Mouse (Mus musculus): ENCODE data around the gene Cchcr1.
"Not testable (repeated sequence)": the region's sequence is repeated elsewhere in the genome, so short reads cannot be mapped to it uniquely, and the experiment has no call there.

Gene Cchcr1

GRCm38 (mm10) chr17:35516652-35517500, at the start of gene Cchcr1, which contains the start of gene Tcf19:
TSS of gene Cchcr1 (plus strand) at chr17:35517100.
TSS of gene Tcf19 (minus strand) at chr17:35516824.
- DNase-seq = peak; percentile 98

GRCm38 (mm10) chr17:35468936-35469335, 48.0 kb upstream of the Cchcr1 start:
- DNase-seq = not testable (repeated sequence)

- no peak for DNase-seq
Observed at GRCm38 (mm10) chr17:35469842-35470751, 46.8 kb upstream of the Cchcr1 start, which contains the start of gene H2-Q10. TSS of gene H2-Q10 (plus strand) at chr17:35470089.

- peak; percentile 73 to 77 for DNase-seq
Observed at GRCm38 (mm10) chr17:35484066-35484465, 32.8 kb upstream of the Cchcr1 start.

GRCm38 (mm10) chr17:35485702-35486101, 31.2 kb upstream of the Cchcr1 start:
- DNase-seq = no peak

- DNase-seq = no peak
Observed at GRCm38 (mm10) chr17:35486726-35487125, 30.2 kb upstream of the Cchcr1 start.

- DNase-seq = no peak
Observed at GRCm38 (mm10) chr17:35488041-35488440, 28.9 kb upstream of the Cchcr1 start.

GRCm38 (mm10) chr17:35490320-35490719, 26.6 kb upstream of the Cchcr1 start:
- DNase-seq = no peak

- no peak for DNase-seq
Observed at GRCm38 (mm10) chr17:35497124-35497523, 19.8 kb upstream of the Cchcr1 start.

- no peak for DNase-seq
Observed at GRCm38 (mm10) chr17:35502226-35502625, 14.7 kb upstream of the Cchcr1 start.

- no peak for DNase-seq
Observed at GRCm38 (mm10) chr17:35502762-35503161, 14.1 kb upstream of the Cchcr1 start.

- DNase-seq = no peak
Observed at GRCm38 (mm10) chr17:35503849-35504248, 13.1 kb upstream of the Cchcr1 start.

GRCm38 (mm10) chr17:35504628-35505481, 12.0 kb upstream of the Cchcr1 start:
- no peak for DNase-seq

- DNase-seq = no peak
Observed at GRCm38 (mm10) chr17:35505776-35506175, 11.1 kb upstream of the Cchcr1 start, which contains the start of gene Pou5f1. TSS of gene Pou5f1 (plus strand) at chr17:35506018.

GRCm38 (mm10) chr17:35506881-35507280, 10.0 kb upstream of the Cchcr1 start:
- no peak for DNase-seq

- no peak for DNase-seq
Observed at GRCm38 (mm10) chr17:35507556-35508260, 9.2 kb upstream of the Cchcr1 start.

GRCm38 (mm10) chr17:35508279-35508678, 8.6 kb upstream of the Cchcr1 start:
- not testable (repeated sequence) for DNase-seq

- peak in 1 of 2 experiments; percentile 33 for DNase-seq
Observed at GRCm38 (mm10) chr17:35509284-35509683, 7.6 kb upstream of the Cchcr1 start.

GRCm38 (mm10) chr17:35512916-35513626, 3.8 kb upstream of the Cchcr1 start:
- DNase-seq = peak; percentile 32 to 43

- peak; percentile 80 to 89 for DNase-seq
Observed at GRCm38 (mm10) chr17:35513886-35514285, 3.0 kb upstream of the Cchcr1 start.

GRCm38 (mm10) chr17:35514756-35515155, 2.1 kb upstream of the Cchcr1 start:
- DNase-seq = no peak

Data from cerebellum, postnatal 14 days (tissue).